Mouse (Mus musculus): Measurements from ENCODE around the gene Rb1. TPM values are rescaled to one million over a fixed set of nuclear protein-coding genes. Genes with fewer than 3 reads are reported as not detected.

Gene Rb1
- polyA plus RNA-seq, 1 experiment from 2014 or later: 18.0 TPM

DNA sequence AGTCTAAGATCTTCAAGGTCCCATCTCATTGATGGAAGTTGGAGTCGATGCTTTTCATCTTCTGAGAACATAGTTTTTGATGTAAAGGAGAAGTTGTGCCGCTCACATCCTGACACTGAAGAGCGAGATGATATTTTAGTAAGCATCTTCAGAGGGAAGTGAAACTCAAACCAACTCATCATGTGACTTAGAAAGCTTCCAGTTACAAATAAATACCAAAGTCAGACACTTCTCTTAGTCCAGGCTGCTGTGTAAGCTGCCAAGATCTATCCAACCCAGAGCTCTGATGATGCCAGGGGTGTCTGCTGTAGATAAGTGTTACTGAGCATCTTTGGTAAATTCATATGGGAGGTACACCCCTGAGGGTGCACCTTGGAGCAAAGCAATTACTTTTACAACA lies 8.3 kb upstream of the Rb1 start:
- no peak overlapping the region for H3K9ac ChIP-seq
- no peaks in the 10 kb centered on the region for H3K9me3 ChIP-seq
- WGBS: 91% methylated on average over 3 of the region's 3 CpGs
- no peak overlapping the region for H3K4me2 ChIP-seq
- no peak for ATAC-seq (ENCODE audit: insufficient number of reproducible peaks, low FRiP score, low TSS enrichment, low read depth)
- no peaks in the 10 kb centered on the region for H3K36me3 ChIP-seq
- H3K27ac ChIP-seq: no peak overlapping the region
- no peak overlapping the region for H3K4me3 ChIP-seq
- no peaks in the 10 kb centered on the region for H3K27me3 ChIP-seq
- no peaks in the 10 kb centered on the region for H3K4me1 ChIP-seq

DNA sequence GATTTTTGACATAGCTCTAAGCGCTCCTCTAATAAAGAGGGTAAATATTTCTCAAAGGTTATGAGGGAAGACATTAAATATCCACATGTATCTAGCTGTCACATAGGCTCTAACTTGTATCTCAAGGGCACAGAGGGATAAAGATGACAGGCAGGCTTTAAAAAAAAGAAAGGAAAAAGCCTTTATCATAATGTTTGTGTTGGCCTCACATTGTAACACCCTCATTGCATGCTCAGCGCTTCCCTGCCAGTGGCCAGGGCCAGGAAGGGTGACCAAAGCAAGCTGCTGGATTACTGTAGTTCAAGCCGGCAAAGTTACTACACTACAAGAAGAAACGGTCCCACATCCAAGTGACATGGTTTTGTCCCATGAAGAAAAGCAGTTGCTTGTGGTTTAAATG lies 5.8 kb upstream of the Rb1 start:
- H3K9ac ChIP-seq: no peak overlapping the region
- no peaks in the 10 kb centered on the region for H3K27me3 ChIP-seq
- H3K36me3 ChIP-seq: no peaks in the 10 kb centered on the region
- no peak overlapping the region for H3K27ac ChIP-seq
- H3K4me2 ChIP-seq: no peak overlapping the region
- WGBS: 86% methylated on average over 4 of the region's 4 CpGs
- no peak overlapping the region for H3K4me3 ChIP-seq
- no peaks in the 10 kb centered on the region for H3K9me3 ChIP-seq
- no peak for ATAC-seq (ENCODE audit: insufficient number of reproducible peaks, low FRiP score, low TSS enrichment, low read depth)
- 0 out of 2 replicates have a peak, but pooled peaks cover 7% of the 10 kb centered on the region for H3K4me1 ChIP-seq

DNA sequence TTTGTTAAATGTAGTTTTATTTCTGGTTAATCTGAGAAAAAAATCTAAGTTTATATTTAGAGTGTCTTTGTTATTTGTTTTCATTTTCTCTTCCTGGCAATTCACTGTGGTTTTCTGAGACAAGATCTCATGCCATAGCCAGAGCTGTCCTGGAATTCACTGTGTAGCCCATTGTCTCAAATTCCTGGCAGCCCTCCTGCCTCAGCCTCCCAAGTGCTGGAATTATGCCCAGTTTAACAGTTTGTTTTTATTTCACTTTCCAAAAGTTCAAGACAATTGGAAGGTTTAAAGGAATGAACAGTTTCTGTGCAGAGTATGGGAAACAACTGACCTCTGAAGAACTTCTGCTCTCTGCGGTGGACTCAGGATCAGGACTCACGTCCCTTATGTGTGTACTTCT lies 4.2 kb upstream of the Rb1 start:
- Histone ChIP-seq H3K4me3 (no peak overlapping the region), H3K36me3 (no peaks in the 10 kb centered on the region), H3K9me3 (no peaks in the 10 kb centered on the region), H3K4me2 (no peak overlapping the region), H3K4me1 (0 out of 2 replicates have a peak, but pooled peaks cover 10% of the 10 kb centered on the region), H3K27ac (no peak overlapping the region), H3K9ac (no peak overlapping the region), H3K27me3 (no peaks in the 10 kb centered on the region)
- ATAC-seq (ENCODE audit: insufficient number of reproducible peaks, low FRiP score, low TSS enrichment, low read depth): no peak
- 83% methylated on average over 2 of the region's 2 CpGs for WGBS

DNA sequence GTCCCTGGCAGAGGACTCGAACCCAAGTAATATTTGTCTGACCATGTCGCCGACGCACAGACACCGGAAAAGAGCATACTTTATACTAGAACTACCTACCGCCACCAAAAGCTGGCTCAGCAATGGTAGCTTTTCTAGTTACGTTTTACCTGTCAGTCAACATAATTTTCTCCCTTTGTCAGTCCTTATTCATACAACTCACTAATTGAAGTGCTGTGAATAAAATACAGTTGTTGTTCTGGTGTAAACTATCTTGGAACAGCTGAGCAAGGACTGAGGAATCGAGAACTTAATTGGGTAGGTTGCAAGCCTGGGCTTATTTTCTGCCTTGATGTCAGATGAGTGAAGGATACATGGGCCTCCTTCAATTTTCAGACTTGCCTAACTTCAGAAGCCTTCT lies 889 bp upstream of the Rb1 start:
- peak overlapping the region; percentile 88 for H3K27ac ChIP-seq

DNA sequence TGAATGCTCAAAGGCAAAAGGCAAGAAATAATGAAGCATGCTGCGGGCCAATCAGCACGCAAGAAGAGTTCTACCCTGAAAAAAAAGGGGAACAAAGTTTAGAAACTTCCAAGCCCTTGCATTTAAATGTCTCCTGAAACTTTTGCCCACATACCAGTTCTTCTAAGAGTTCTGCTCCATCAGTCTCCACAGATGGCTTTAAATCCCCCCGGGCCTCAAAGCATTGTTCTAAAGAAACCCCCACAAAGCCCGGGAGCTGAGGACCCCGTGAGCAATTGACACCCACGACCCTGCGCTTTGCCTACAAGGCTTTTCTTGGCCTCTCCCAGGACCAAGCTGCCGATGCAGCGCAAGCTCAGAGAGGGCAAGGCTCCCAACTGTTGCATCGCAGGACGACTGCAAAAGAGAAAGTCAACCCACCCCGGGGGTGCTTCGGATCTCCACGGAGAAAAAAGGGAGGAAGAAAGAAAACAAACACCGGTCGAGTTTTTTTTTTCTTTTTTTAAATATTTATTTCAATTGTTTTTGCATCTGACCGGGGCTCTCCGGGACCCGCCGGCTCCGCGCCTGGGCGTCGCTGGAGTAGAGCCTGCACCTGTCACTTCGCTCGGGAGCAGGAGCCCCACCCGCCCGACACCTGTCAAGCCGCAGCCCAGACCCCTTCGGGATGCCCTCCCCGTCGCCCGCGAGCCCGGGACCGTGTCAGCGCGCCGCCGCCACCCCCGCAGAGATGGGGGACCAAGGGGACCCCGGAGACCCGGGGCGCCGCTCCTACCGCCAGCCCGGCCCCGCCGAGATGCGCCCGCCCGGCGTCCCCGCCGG lies 777 bp downstream of the Rb1 start:
- H3K9me3 ChIP-seq: no peaks in the 10 kb centered on the region
- WGBS: under 1% methylated on average over 47 of the region's 55 CpGs
- no peaks in the 10 kb centered on the region for H3K27me3 ChIP-seq
- ATAC-seq (ENCODE audit: insufficient number of reproducible peaks, low FRiP score, low TSS enrichment, low read depth): 0 out of 2 replicates have a peak, but pooled peaks have one; percentile 20
- peaks cover 13% of the 10 kb centered on the region for H3K4me1 ChIP-seq
- H3K4me3 ChIP-seq: peak overlapping the region; percentile 88
- no peaks in the 10 kb centered on the region for H3K36me3 ChIP-seq
- H3K9ac ChIP-seq: peak overlapping the region; percentile 76
- H3K27ac ChIP-seq: peak overlapping the region; percentile 88
- H3K4me2 ChIP-seq: peak overlapping the region; percentile 89

More for the DNA sequence above, 889 bp upstream of the Rb1 start:
- ATAC-seq (ENCODE audit: insufficient number of reproducible peaks, low FRiP score, low TSS enrichment, low read depth): no peak
- Histone ChIP-seq H3K4me3 (peak overlapping the region; percentile 88), H3K4me1 (peaks cover 13% of the 10 kb centered on the region), H3K4me2 (peak overlapping the region; percentile 89), H3K9ac (0 out of 2 replicates have a peak overlapping the region, but pooled peaks have one; percentile 76), H3K27me3 (no peaks in the 10 kb centered on the region), H3K36me3 (no peaks in the 10 kb centered on the region), H3K9me3 (no peaks in the 10 kb centered on the region)
- WGBS: 5% methylated on average over 8 of the region's 8 CpGs

DNA sequence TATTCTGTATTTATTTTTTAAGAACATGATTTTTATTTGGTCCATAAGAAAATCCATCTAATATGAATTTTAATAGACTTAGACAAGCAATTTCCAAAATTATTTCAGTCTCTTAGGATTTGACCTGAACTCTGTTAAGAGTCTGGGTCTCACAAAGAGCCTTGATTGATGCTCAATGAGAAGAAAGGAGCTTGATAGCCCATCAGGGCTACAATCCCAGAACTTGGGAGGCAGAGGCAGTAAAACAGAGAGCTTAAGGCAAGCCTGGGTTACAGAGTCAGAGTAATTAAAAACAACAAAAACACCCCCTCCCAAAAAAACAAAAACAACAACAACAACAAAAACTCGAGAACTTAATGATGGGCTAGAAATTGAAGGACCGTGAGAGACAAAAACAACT lies 1.7 kb downstream of the Rb1 start:
- Histone ChIP-seq H3K4me3 (no peak overlapping the region), H3K9me3 (no peaks in the 10 kb centered on the region), H3K4me2 (no peak overlapping the region), H3K27ac (no peak overlapping the region), H3K4me1 (peaks cover 13% of the 10 kb centered on the region), H3K27me3 (no peaks in the 10 kb centered on the region), H3K9ac (no peak overlapping the region), H3K36me3 (no peaks in the 10 kb centered on the region)
- WGBS: 54% methylated on average over 2 of the region's 2 CpGs
- ATAC-seq (ENCODE audit: insufficient number of reproducible peaks, low FRiP score, low TSS enrichment, low read depth): no peak

DNA sequence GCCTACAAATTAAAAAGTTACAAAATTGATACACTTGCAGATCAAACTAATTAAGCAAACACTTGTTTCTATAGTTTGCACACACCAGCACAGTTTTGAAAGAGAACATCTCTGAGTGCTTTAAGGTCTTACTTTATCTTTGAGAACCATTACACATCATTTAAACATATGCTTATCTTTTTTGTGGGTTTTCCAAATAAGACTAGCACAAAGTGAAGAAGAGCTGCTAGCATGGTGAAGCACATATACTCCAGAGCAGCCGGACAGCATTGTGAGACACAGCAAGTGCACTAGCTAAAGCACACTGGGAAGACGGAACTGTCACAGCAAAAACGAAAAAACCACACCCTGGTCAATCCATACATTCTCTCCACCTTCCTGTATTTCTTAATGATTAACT lies 3.5 kb downstream of the Rb1 start:
- Histone ChIP-seq H3K27ac (no peak overlapping the region), H3K4me2 (no peak overlapping the region), H3K36me3 (no peaks in the 10 kb centered on the region), H3K4me3 (no peak overlapping the region), H3K9me3 (no peaks in the 10 kb centered on the region), H3K4me1 (peaks cover 13% of the 10 kb centered on the region), H3K9ac (no peak overlapping the region), H3K27me3 (no peaks in the 10 kb centered on the region)
- 80% methylated on average over 3 of the region's 3 CpGs for WGBS
- ATAC-seq (ENCODE audit: insufficient number of reproducible peaks, low FRiP score, low TSS enrichment, low read depth): no peak

DNA sequence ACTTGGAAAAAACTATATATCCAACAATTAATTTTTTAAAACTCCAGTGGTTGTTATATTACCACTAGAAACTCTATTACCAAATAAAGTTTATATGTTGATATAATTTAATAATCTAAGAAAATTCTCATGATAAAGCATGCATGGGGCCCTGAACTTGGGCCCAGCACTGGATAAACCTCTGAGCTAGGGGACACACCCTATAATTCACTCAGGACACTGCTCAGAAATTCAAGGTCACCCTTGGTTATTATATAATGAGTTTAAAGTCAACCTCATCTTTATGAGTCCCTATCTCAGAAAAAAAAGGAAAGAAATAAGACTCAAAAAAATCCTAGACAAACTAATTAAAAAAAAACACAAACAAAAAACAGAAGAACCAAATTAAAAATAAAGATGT lies 8.7 kb downstream of the Rb1 start:
- H3K4me2 ChIP-seq: no peak overlapping the region
- ATAC-seq (ENCODE audit: insufficient number of reproducible peaks, low FRiP score, low TSS enrichment, low read depth): no peak
- no peaks in the 10 kb centered on the region for H3K9me3 ChIP-seq
- H3K4me3 ChIP-seq: no peak overlapping the region
- H3K4me1 ChIP-seq: no peaks in the 10 kb centered on the region
- H3K27me3 ChIP-seq: no peaks in the 10 kb centered on the region
- no peaks in the 10 kb centered on the region for H3K36me3 ChIP-seq
- no peak overlapping the region for H3K9ac ChIP-seq
- no peak overlapping the region for H3K27ac ChIP-seq

DNA sequence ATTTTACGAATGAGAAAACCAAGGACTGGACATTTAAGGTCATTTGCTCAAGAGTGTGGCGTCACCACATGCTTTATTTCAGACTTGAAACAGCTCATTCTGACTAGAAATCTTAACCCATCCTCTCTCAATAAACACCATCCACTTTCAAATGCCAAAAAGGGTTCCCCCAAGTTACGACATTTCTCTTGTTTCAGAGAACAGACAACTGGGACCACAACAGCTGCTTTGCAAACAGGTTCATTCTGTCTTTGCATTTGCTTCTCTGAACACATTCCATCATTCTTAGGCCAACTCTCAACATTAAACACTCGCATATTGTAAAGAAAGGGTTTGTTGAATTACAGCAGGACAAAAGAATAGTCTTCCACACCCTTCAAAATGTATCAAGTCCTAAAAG lies 11.8 kb downstream of the Rb1 start:
- no peaks in the 10 kb centered on the region for H3K36me3 ChIP-seq
- no peak overlapping the region for H3K4me2 ChIP-seq
- H3K27ac ChIP-seq: no peak overlapping the region
- no peak overlapping the region for H3K9ac ChIP-seq
- H3K4me3 ChIP-seq: no peak overlapping the region
- no peaks in the 10 kb centered on the region for H3K27me3 ChIP-seq
- H3K4me1 ChIP-seq: no peaks in the 10 kb centered on the region
- no peaks in the 10 kb centered on the region for H3K9me3 ChIP-seq
- 76% methylated on average over 4 of the region's 4 CpGs for WGBS
- no peak for ATAC-seq (ENCODE audit: insufficient number of reproducible peaks, low FRiP score, low TSS enrichment, low read depth)

DNA sequence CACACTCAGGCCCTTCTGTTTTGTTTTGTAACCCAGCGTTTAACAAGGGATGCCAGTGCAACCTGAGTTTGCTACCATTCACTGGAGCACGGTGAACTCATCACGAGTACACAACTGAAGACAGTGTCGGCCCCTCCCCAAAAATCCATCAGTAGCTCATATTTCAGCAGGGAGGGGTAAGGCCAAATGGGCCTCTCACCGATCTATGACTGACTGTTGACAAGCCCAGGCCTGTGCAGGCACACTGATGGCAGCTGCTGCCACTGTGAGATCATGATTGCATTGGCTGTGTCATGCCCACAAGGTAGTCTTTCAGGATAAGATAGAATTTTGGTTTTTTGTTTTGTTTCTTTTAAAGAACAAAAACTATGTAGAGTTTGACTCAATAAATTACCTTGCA lies 12.2 kb downstream of the Rb1 start:
- WGBS: 43% methylated on average over 5 of the region's 5 CpGs
- no peak overlapping the region for H3K4me2 ChIP-seq
- ATAC-seq (ENCODE audit: insufficient number of reproducible peaks, low FRiP score, low TSS enrichment, low read depth): 0 out of 2 replicates have a peak, but pooled peaks have one; percentile 71

DNA sequence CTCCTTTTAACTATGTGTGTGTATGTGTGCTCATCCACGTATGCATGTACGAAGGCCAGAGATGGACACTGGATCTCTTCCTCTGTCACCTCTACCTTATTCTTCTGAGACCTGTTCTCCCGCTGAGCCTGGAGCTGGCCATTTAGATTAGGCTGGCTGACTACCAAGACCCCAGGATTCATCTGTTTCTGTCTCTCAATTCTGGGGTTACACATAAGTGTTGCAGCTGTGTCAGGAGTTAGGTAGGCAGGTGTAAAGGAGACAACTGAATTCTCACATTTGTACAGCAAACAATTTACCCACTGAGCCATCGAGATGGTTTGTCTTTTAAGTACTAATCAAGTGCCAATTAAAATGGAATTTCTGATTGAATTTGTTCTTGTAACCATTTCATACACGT lies 12.7 kb downstream of the Rb1 start:
- Histone ChIP-seq H3K4me2 (no peak overlapping the region), H3K9me3 (no peaks in the 10 kb centered on the region), H3K27ac (no peak overlapping the region), H3K9ac (no peak overlapping the region), H3K4me3 (no peak overlapping the region), H3K4me1 (no peaks in the 10 kb centered on the region), H3K27me3 (no peaks in the 10 kb centered on the region), H3K36me3 (no peaks in the 10 kb centered on the region)
- ATAC-seq (ENCODE audit: insufficient number of reproducible peaks, low FRiP score, low TSS enrichment, low read depth): no peak
- 76% methylated on average over 5 of the region's 5 CpGs for WGBS

More for the DNA sequence above, 12.2 kb downstream of the Rb1 start:
- Histone ChIP-seq H3K4me1 (no peaks in the 10 kb centered on the region), H3K27me3 (no peaks in the 10 kb centered on the region), H3K9me3 (no peaks in the 10 kb centered on the region), H3K27ac (no peak overlapping the region), H3K36me3 (no peaks in the 10 kb centered on the region), H3K4me3 (no peak overlapping the region), H3K9ac (no peak overlapping the region)

DNA sequence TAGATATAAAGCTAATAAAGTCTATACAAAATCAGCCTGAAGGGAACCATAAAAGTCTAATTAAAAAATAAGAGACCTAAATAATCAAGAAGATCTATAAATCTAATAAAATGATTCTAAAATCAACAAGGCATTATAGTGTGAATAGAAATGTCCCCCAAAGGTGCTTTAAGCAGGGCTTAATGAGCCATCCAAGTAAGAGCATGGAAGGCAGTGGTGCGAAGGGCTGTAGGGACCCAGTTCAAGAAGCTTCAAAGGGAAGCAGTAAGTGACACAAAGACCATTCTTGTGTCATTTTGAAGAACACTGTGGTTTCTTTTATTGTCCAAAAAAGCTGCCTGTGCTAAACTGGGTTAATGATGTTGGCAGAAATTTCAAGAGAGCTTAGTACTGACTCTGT lies 18.1 kb downstream of the Rb1 start:
- Histone ChIP-seq H3K36me3 (no peaks in the 10 kb centered on the region), H3K27me3 (no peaks in the 10 kb centered on the region), H3K9me3 (no peaks in the 10 kb centered on the region), H3K4me2 (no peak overlapping the region), H3K27ac (no peak overlapping the region), H3K4me1 (no peaks in the 10 kb centered on the region), H3K4me3 (no peak overlapping the region), H3K9ac (no peak overlapping the region)
- no peak for ATAC-seq (ENCODE audit: insufficient number of reproducible peaks, low FRiP score, low TSS enrichment, low read depth)
- 91% methylated on average over 1 of the region's 1 CpGs for WGBS
